Mouse (Mus musculus): ENCODE data around the gene Msrb2.

- TF ChIP-seq CTCF (IDR thresholded peaks at IDR 0.05; ENCODE audit: low read depth) (no peak), EP300 (optimal IDR thresholded peaks at IDR 0.05) (no peak)
Observed at GRCm38 (mm10) chr2:19343901-19344635, 27.2 kb upstream of the Msrb2 start.
